Mouse (Mus musculus): ENCODE measurements at regions not wholly inside any gene's neighbourhood (a gene's known extent, or its start where the extent isn't known, plus 50 kb on each side); places are given as distances from the start of the nearest gene placed in this dataset.

- no peak for ATAC-seq (ENCODE audit: low TSS enrichment)
These were observed 75.0 kb downstream of the Lbh start for GRCm38 (mm10) chr17:72993134-72993533.

GRCm38 (mm10) chr17:72993626-72994025 is 75.5 kb downstream of the Lbh start:
- no peak for ATAC-seq (ENCODE audit: low TSS enrichment)

GRCm38 (mm10) chr17:72996539-72996938 is 78.4 kb downstream of the Lbh start:
- ATAC-seq (ENCODE audit: low TSS enrichment), result no peak

GRCm38 (mm10) chr17:72997301-72997921 is 79.3 kb downstream of the Lbh start:
- peak; percentile 47 for ATAC-seq (ENCODE audit: low TSS enrichment)

- no peak for ATAC-seq (ENCODE audit: low TSS enrichment)
These were observed 87.0 kb downstream of the Lbh start for GRCm38 (mm10) chr17:73005100-73005499.

- ATAC-seq (ENCODE audit: low TSS enrichment), result peak; percentile 67; the same call in 1 of the 2 replicates
These were observed 90.8 kb downstream of the Lbh start for GRCm38 (mm10) chr17:73008901-73009300.

- ATAC-seq (ENCODE audit: low TSS enrichment), result no peak
These were observed 91.9 kb downstream of the Lbh start for GRCm38 (mm10) chr17:73009962-73010361.

GRCm38 (mm10) chr17:73012356-73012755 is 94.3 kb downstream of the Lbh start:
- no peak for ATAC-seq (ENCODE audit: low TSS enrichment)

GRCm38 (mm10) chr17:73012954-73013353 is 94.8 kb upstream of the Lclat1 start:
- no peak for ATAC-seq (ENCODE audit: low TSS enrichment)

GRCm38 (mm10) chr17:73014090-73014853 is 93.5 kb upstream of the Lclat1 start:
- no peak for ATAC-seq (ENCODE audit: low TSS enrichment)

- ATAC-seq (ENCODE audit: low TSS enrichment), result no peak
These were observed 90.6 kb upstream of the Lclat1 start for GRCm38 (mm10) chr17:73017173-73017572.

- ATAC-seq (ENCODE audit: low TSS enrichment), result no peak
These were observed 85.1 kb upstream of the Lclat1 start for GRCm38 (mm10) chr17:73022630-73023051.

- ATAC-seq (ENCODE audit: low TSS enrichment), result no peak
These were observed 84.2 kb upstream of the Lclat1 start for GRCm38 (mm10) chr17:73023362-73024107.

- ATAC-seq (ENCODE audit: low TSS enrichment), result no peak
These were observed 80.7 kb upstream of the Lclat1 start for GRCm38 (mm10) chr17:73027122-73027521.

GRCm38 (mm10) chr17:73031796-73032195 is 76.0 kb upstream of the Lclat1 start:
- no peak for ATAC-seq (ENCODE audit: low TSS enrichment)

GRCm38 (mm10) chr17:73032326-73032725 is 75.5 kb upstream of the Lclat1 start:
- no peak for ATAC-seq (ENCODE audit: low TSS enrichment)

GRCm38 (mm10) chr17:73034420-73034819 is 73.4 kb upstream of the Lclat1 start:
- no peak for ATAC-seq (ENCODE audit: low TSS enrichment)

GRCm38 (mm10) chr17:73034981-73035481 is 72.8 kb upstream of the Lclat1 start:
- no peak for ATAC-seq (ENCODE audit: low TSS enrichment)

- ATAC-seq (ENCODE audit: low TSS enrichment), result peak; percentile 55
These were observed 70.9 kb upstream of the Lclat1 start for GRCm38 (mm10) chr17:73036845-73037244.

GRCm38 (mm10) chr17:73038586-73038985 is 69.2 kb upstream of the Lclat1 start:
- ATAC-seq (ENCODE audit: low TSS enrichment), result no peak

GRCm38 (mm10) chr17:73044918-73045580 is 62.7 kb upstream of the Lclat1 start:
- peak; percentile 52; the same call in 1 of the 2 replicates for ATAC-seq (ENCODE audit: low TSS enrichment)

GRCm38 (mm10) chr17:73046985-73047384 is 60.8 kb upstream of the Lclat1 start:
- ATAC-seq (ENCODE audit: low TSS enrichment), result no peak

Data from frontal cortex, adult (tissue).